Mouse (Mus musculus) myocyte (in vitro differentiated cells): ENCODE measurements around the gene Naa15. TPM values are rescaled to one million over a fixed set of nuclear protein-coding genes. Genes with fewer than 3 reads are reported as not detected.
A peak's percentile ranks its signal among the peaks of the same experiment; 100 is the strongest.

ENCODE experiments used
- H3K27me3 ChIP-seq: one replicate; pipeline ENCODE4 v1.6.1; 2011; ENCODE audit not compliant: control insufficient read depth, insufficient read depth, insufficient read length
- H3K36me3 ChIP-seq: one replicate; pipeline ENCODE4 v1.6.1; 2011; ENCODE audit not compliant: control insufficient read depth, insufficient read depth
- H3K4me2 ChIP-seq: one replicate; pipeline ENCODE4 v1.6.1; 2011; ENCODE audit warnings: low read depth, control low read depth
- H3K4me3 ChIP-seq: one replicate; pipeline ENCODE4 v1.5.1; 2011; ENCODE audit warnings: mild to moderate bottlenecking, control low read depth, moderate library complexity
- H3K79me2 ChIP-seq: one replicate; pipeline ENCODE4 v1.6.1; 2011; ENCODE audit not compliant: control insufficient read depth, insufficient read depth
- H3ac ChIP-seq: one replicate; pipeline ENCODE4 v1.6.1; 2011; ENCODE audit not compliant: control insufficient read depth, insufficient read length
- CEBPB ChIP-seq: IDR thresholded peaks from 2 replicates; pipeline ENCODE4 v1.6.1; 2011; ENCODE audit warnings: mild to moderate bottlenecking, moderate library complexity; ENCODE audit not compliant: poor library complexity, insufficient read depth, severe bottlenecking
- E2F4 ChIP-seq: IDR thresholded peaks from one replicate; pipeline ENCODE4 v1.6.1; 2011; ENCODE audit warnings: mild to moderate bottlenecking, control low read depth, moderate library complexity; ENCODE audit not compliant: insufficient read depth
- MAX ChIP-seq: IDR thresholded peaks from one replicate; pipeline ENCODE4 v1.6.1; 2011; ENCODE audit warnings: low read depth, mild to moderate bottlenecking, control low read depth
- MYOD1 ChIP-seq, 3 experiments: IDR thresholded peaks; one replicate each; pipeline ENCODE4 v1.6.1; 2011; ENCODE audit warnings: control low read depth in 2 of 3, low read depth in 2 of 3, mild to moderate bottlenecking in 2 of 3, moderate library complexity in 1 of 3; ENCODE audit not compliant: insufficient read length in 2 of 3, control insufficient read depth in 1 of 3
- MYOG ChIP-seq, 3 experiments: IDR thresholded peaks; one replicate each; pipeline ENCODE4 v1.6.1; 2011; ENCODE audit warnings: control low read depth in 2 of 3, low read depth in 2 of 3, mild to moderate bottlenecking in 2 of 3; ENCODE audit not compliant: insufficient read length in 2 of 3, control insufficient read depth in 1 of 3, insufficient read depth in 1 of 3
- POLR2A ChIP-seq: IDR thresholded peaks from one replicate; pipeline ENCODE4 v1.6.1; 2011; ENCODE audit warnings: low read depth, mild to moderate bottlenecking, control low read depth, moderate library complexity; ENCODE audit not compliant: insufficient read length
- POLR2AphosphoS2 ChIP-seq: IDR thresholded peaks from one replicate; pipeline ENCODE4 v1.6.1; 2011; ENCODE audit warnings: low read depth, control low read depth; ENCODE audit not compliant: insufficient read length
- REST ChIP-seq: IDR thresholded peaks from one replicate; pipeline ENCODE4 v1.6.1; 2011; ENCODE audit warnings: mild to moderate bottlenecking, control low read depth, moderate library complexity; ENCODE audit not compliant: insufficient read depth, insufficient read length
- SRF ChIP-seq: IDR thresholded peaks from one replicate; pipeline ENCODE4 v1.6.1; 2011; ENCODE audit warnings: low read depth; ENCODE audit not compliant: control insufficient read depth, insufficient read length
- TCF12 ChIP-seq: IDR thresholded peaks from one replicate; pipeline ENCODE4 v1.6.1; 2011; ENCODE audit warnings: mild to moderate bottlenecking, control low read depth; ENCODE audit not compliant: poor library complexity, insufficient read depth, severe bottlenecking
- TCF3 ChIP-seq: IDR thresholded peaks from one replicate; pipeline ENCODE4 v1.6.1; 2011; ENCODE audit warnings: low read depth, control low read depth; ENCODE audit not compliant: insufficient read length
- USF1 ChIP-seq: IDR thresholded peaks from one replicate; pipeline ENCODE4 v1.6.1; 2011; ENCODE audit warnings: low read depth, mild to moderate bottlenecking, control low read depth, moderate library complexity
- polyA plus RNA-seq: library from polyadenylated mRNA; unstranded; fragments of >200 nt; fragmentation: generic; extraction: Trizol; gene quantifications from one replicate; pipeline ENCODE4 v1.2.1, GENCODE M21; 2012; ENCODE audit warnings: missing spikeins

The Naa15 gene
- 8.4 TPM for polyA plus RNA-seq

DNA sequence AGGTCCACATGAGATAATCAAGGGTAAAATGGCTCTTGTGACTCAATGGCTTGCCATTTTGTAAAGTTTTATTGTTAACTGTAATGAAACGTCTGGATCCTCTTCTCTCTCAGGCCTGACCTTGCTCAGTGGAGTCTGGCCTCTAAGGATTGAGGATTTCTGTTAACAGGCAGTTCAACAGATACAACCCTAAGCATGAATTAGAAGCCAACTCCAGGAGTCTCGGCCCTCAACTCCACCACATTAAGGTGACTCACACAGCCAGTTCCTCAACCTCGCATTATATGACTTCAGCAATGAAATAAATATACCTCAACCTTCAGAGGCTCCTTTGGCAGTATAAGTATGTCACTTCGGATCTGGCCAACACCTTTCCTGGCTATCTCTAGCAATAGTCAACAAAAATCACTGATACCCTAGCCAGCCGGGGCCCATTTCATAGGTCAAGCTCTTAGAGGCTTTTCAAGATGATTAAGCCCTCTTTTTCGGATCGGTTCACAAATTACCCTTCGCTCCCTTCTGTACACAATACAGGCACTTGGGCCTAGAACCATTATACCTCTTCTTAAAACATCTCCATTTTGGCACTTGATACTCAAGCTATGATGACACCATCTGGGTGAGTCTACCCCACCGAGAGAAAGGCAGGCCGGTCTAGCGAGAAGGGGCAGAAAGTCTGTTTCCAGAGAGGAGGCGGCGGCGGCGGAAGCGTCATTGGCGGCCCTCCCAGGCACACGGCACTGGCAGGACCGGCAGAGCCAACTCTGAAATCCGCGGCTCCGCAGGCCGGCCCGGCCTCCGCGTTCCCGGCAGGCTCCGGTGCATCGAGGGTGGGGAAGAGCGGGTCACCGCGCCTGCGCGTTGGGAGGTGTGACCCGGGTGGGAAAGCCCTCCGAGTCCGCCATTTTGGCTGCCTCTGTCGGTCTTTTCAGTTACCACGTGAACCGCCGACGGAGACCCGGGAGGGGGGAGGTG lies at the start of gene Naa15:
Gene Naa15, plus strand, starts transcription at position 51 of the 975 bp plus-strand sequence.
- Histone ChIP-seq H3K36me3 (no peaks in the 10 kb centered on the region), H3K79me2 (peaks cover 38% of the 10 kb centered on the region), H3K27me3 (no peaks in the 10 kb centered on the region), H3K4me2 (peak within 1 kb of the TSS; percentile 75), H3K4me3 (peak within 1 kb of the TSS; percentile 79), H3ac (peak within 1 kb of the TSS; percentile 89)
- TF ChIP-seq POLR2A = peak; percentile 86
- no peak for TF ChIP-seq MYOG (IDR thresholded peaks at IDR 0.05; ENCODE audit: control insufficient read depth in 1 of 3, insufficient read depth in 1 of 3, insufficient read length in 2 of 3, low read depth in 2 of 3)
- TF ChIP-seq REST = no peak
- TF ChIP-seq MAX = no peak
- TF ChIP-seq POLR2AphosphoS2 = peak; percentile 80
- no peak for TF ChIP-seq SRF
- peak; percentile 73 for TF ChIP-seq E2F4

DNA sequence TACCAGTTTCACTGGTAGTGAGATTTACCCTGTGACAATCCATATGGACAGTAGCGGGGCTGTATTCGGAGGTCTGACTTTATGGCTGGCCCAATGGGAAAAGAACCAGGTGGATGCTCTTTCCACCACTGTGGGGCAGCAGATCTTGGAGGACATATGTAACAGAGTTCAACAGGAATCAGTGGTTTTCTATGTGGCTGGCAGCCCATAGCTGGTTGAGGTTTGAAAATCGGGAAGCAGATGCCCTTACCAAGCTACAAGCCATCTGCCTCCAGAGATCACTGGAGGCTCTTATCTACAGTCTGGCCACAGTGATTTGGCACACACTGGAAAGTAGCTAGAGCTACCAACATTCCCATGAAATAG lies 49.4 kb upstream of the Naa15 start:
- Histone ChIP-seq H3K36me3 (no peaks in the 10 kb centered on the region), H3ac (no peak overlapping the region), H3K27me3 (no peaks in the 10 kb centered on the region), H3K79me2 (no peaks in the 10 kb centered on the region), H3K4me2 (peak overlapping the region; percentile 91), H3K4me3 (peak overlapping the region; percentile 13)
- TF ChIP-seq CEBPB = no peak
- TF ChIP-seq TCF3 = no peak
- TF ChIP-seq POLR2A = no peak

DNA sequence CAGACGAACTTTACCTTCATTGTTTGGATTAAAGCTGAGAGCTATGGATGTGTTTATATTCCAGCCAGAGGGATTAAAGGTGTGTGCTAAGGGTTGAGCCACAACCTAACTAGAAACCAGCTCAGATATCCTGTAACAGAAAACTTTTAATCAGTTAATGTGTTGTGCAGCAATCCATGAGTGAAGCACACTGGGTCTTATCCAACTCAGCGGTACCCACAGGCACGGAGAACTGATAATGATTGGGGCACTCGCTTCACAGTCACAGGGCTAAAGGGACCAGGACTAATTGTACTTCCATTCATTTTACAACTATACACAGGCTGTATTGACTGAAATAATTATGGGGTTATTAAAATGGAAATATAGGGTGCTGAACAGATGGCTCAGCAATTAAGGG lies 48.0 kb upstream of the Naa15 start:
- no peaks in the 10 kb centered on the region for H3K36me3 ChIP-seq
- no peaks in the 10 kb centered on the region for H3K27me3 ChIP-seq
- H3K4me2 ChIP-seq = no peak overlapping the region
- TF ChIP-seq USF1 = no peak
- no peak for TF ChIP-seq MAX
- TF ChIP-seq REST = no peak
- no peak for TF ChIP-seq SRF
- no peak for TF ChIP-seq MYOG (IDR thresholded peaks at IDR 0.05; ENCODE audit: control insufficient read depth in 1 of 3, insufficient read depth in 1 of 3, insufficient read length in 2 of 3, low read depth in 2 of 3)
- TF ChIP-seq MYOD1 (IDR thresholded peaks at IDR 0.05; ENCODE audit: control insufficient read depth in 1 of 3, insufficient read length in 2 of 3, low read depth in 2 of 3) = no peak
- no peak for TF ChIP-seq POLR2AphosphoS2
- TF ChIP-seq TCF12 = no peak
- no peak for TF ChIP-seq E2F4
- TF ChIP-seq POLR2A = no peak
- TF ChIP-seq CEBPB = no peak
- no peak for TF ChIP-seq TCF3
- H3K79me2 ChIP-seq = no peaks in the 10 kb centered on the region
- H3ac ChIP-seq = no peak overlapping the region
- no peak overlapping the region for H3K4me3 ChIP-seq

DNA sequence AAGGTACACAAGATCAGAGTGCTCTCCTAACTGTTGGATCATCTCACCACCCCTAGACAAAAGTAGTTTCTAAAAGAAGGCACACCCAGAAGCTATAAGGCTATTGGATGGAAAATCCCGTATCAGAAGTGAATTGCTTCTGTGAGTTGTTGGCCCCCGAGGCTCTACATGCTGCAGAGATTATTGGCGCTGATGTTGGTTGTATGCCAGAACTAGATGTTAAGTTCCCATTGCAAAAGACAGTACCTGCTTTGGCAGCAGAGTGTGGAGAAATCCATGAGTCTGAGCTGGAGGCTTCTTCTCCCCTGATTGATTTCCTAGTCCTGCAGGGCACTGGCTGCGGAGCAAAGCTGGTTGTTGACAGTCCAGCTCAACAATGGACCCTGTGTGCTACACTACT lies 46.9 kb upstream of the Naa15 start:
- Histone ChIP-seq H3K79me2 (no peaks in the 10 kb centered on the region), H3ac (no peak overlapping the region), H3K27me3 (no peaks in the 10 kb centered on the region), H3K4me2 (no peak overlapping the region), H3K4me3 (no peak overlapping the region), H3K36me3 (no peaks in the 10 kb centered on the region)
- TF ChIP-seq REST (no peak), CEBPB (no peak), MYOD1 (IDR thresholded peaks at IDR 0.05; ENCODE audit: control insufficient read depth in 1 of 3, insufficient read length in 2 of 3, low read depth in 2 of 3) (no peak), USF1 (no peak), TCF12 (no peak), MYOG (IDR thresholded peaks at IDR 0.05; ENCODE audit: control insufficient read depth in 1 of 3, insufficient read depth in 1 of 3, insufficient read length in 2 of 3, low read depth in 2 of 3) (no peak), E2F4 (no peak), POLR2AphosphoS2 (no peak), POLR2A (no peak), TCF3 (no peak), SRF (no peak)

DNA sequence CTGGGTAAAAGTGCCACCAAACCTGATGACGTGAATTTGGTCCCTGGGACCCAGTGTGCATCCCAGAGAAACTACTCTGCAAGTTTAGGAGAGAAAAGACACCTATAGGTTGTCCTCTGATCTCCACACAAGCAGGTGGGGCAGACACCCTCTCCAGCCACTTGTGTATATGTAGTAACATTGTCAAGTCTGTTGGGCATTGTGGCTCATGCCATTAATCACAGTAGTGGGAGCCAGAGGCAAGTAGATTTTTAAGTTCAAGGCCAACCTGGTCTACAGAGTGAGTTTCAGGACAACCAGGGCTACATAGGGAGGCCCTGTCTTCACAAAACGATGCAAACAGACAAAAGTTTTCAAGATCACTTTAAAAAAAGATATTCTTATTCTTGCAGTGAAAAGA lies 43.1 kb upstream of the Naa15 start:
- Histone ChIP-seq H3K79me2 (no peaks in the 10 kb centered on the region), H3K36me3 (no peaks in the 10 kb centered on the region), H3K4me3 (no peak overlapping the region), H3K4me2 (no peak overlapping the region), H3K27me3 (no peaks in the 10 kb centered on the region), H3ac (no peak overlapping the region)
- TF ChIP-seq POLR2AphosphoS2 = no peak
- no peak for TF ChIP-seq MAX
- no peak for TF ChIP-seq SRF
- no peak for TF ChIP-seq CEBPB
- no peak for TF ChIP-seq MYOG (IDR thresholded peaks at IDR 0.05; ENCODE audit: control insufficient read depth in 1 of 3, insufficient read depth in 1 of 3, insufficient read length in 2 of 3, low read depth in 2 of 3)
- no peak for TF ChIP-seq TCF12
- TF ChIP-seq TCF3 = no peak
- TF ChIP-seq E2F4 = no peak
